Mouse (Mus musculus) T-cell, adult 66 days (primary cell): ENCODE measurements around the gene Elobl. TPM values are rescaled to one million over a fixed set of nuclear protein-coding genes. Genes with fewer than 3 reads are reported as not detected.

Experiments used
- total RNA-seq, 2 experiments: library from RNA; stranded (reverse); gene quantifications; 3 replicates in 1 of 2; 4 replicates in 1 of 2; pipeline ENCODE4 v1.2.4; 2023

Gene Elobl
- not detected for total RNA-seq

DNA sequence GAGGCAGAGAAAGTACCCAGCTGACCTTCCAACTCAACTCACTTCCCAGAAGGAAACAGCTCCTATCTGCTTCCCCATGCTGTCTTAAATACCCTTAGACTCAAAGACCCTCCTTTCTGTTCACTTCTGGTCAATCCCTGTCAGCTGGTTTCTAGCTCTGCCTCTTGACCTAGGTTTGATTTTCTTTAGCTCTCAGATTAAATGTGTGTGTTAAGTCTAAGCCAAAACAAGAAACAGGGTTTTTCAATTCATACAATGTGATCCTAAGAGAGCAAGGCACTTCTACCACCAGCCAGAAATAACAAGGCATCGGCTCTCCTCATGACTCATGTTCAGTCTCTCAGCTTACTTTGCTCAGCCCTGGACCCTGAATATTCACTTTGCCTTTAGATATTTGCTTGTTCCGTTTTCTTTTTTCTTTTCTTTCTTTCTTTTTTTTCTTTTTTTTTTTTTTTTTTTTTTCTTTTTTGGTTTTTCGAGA lies at the start of gene Elobl:
Gene Elobl (minus strand): TSS at position 51 of the 481 bp plus-strand sequence.

DNA sequence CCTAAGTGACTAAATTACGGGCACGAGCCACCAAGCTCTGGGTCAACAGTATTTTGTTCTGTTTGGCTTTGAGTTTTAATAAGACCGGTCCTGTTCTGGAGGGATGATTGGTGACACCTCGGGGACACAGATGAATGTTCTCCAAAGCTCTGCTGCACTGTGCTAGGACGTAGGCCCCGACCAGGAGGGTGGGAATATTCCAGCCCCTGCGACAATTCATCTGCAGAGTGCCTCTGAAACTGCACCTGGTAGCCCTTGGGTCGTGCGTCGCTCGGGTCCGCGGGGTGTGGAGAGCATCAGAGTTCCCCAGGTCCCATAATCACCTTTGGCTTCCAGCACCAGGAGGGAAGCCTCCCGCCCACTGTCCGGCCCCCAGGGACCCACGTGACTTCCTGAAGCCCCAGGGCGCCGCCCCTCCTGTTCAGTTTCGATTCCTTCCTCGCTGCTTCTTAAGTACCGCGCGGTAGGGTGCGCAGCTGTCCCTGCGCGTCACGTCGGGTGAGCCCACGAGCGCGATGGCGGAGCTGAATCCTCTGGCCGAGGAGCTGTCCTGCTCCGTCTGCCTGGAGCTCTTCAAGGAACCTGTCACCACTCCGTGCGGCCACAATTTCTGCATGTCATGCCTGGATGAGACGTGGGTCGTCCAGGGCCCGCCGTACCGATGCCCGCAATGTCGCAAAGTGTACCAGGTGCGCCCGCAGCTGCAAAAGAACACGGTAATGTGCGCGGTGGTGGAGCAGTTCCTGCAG lies 32.4 kb upstream of the Elobl start, which contains the start of gene Trim25:
Gene Trim25 (plus strand): TSS at position 403 of the 749 bp plus-strand sequence.

DNA sequence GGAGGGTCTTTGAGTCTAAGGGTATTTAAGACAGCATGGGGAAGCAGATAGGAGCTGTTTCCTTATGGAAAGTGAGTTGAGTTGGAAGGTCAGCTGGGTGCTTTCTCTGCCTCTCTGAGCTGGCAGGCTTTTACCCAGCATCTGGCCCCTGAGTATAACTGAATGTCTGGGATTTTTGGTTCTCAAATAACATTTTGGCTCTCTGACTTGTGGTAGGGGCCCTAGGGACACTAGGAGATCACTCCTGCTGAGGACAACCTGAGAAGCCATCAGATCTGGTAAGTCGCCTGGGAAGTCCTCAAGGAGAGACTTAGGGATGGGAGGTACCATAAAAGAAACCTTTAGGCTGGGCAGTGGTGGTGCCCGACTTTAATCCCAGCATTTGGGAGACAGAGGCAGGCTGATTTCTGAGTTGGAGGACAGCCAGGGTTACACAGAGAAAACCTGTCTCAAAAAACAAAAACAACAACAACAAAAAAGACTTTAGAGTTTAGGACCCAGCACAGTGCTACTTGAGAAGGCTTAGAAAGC lies 3.5 kb upstream of the Elobl start, which contains the start of gene Coil:
Gene Coil (plus strand): TSS at position 51 of the 531 bp plus-strand sequence.

DNA sequence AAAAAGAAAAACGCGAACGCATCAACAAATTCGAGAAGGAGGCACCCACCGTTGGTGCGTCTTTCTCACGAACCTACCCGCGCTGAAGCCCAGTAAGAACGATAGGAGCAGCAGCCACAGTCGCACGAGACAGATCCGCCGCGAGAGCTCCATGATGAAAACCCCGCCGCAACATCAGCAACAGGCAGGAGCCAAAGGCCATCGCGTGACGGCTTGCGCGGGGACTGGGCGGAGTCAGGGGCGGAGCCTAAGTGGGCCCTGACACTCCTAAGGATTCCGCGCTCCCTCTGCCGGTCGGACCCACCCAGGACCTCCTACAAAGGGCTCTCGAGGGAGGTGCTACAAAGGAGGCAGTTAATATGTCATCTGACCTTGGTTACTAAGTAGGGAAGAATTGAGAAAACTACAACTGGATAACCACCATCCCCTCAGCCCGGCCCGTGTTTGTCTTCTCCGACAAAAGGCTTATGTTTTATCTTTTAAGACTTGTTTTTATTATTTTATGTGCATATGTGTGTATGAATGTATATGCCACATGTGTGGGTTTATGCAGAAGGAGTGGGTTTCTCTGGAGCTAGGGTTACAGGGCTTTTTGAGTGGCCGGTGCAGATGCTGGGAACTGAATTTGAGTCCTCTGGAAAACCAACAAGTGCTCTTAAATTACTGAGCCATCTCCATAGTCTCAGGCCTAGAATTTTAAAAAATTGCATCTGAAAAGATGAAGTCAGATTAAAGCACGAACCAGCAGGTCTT lies 11.3 kb downstream of the Elobl start, which contains the start of gene Scpep1:
Gene Scpep1 (minus strand): TSS at position 249 of the 753 bp plus-strand sequence.

Other genes with a start within 250 kb of the Elobl start
- gene Msi2, start 248.4 kb downstream of the Elobl start, total RNA-seq, result 100 to 1,000 TPM; 158 to 169 TPM
- gene Akap1, start 102.3 kb downstream of the Elobl start, total RNA-seq, result 1 to 10 TPM; 4.3 to 4.4 TPM
- 1 to 10 TPM; 7.9 to 9.4 TPM for gene Scpep1, start 11.5 kb downstream of the Elobl start, total RNA-seq
- 10 to 100 TPM; 17.0 to 19.8 TPM for gene Coil, start 3.3 kb upstream of the Elobl start, total RNA-seq
- 10 to 100 TPM; 64.4 to 79.6 TPM for gene Trim25, start 32.4 kb upstream of the Elobl start, total RNA-seq
- gene Dgke, start 99.9 kb upstream of the Elobl start, total RNA-seq, result 10 to 100 TPM; 15.6 to 16.5 TPM
- not detected for gene Gm525, start 106.9 kb upstream of the Elobl start, total RNA-seq